8 mouse cellular contexts compared by ENCODE assay signal in genomic region chr5:65724311-65725054, GRCm38 (mm10). TPM values are rescaled to one million over a fixed set of nuclear protein-coding genes. Genes with fewer than 3 reads are reported as not detected.
DNase-seq lines count a peak whose midpoint lies in the region; ATAC-seq and TF ChIP-seq lines count a peak whose summit lies in the region.

No protein-coding gene starts in this region.

- no peak for TF ChIP-seq CTCF in ES-Bruce4 (IDR thresholded peaks at IDR 0.05; ENCODE audit: low read depth, low read length)
- peak; percentile 36 for TF ChIP-seq CTCF in heart, postnatal 0 days (IDR thresholded peaks at IDR 0.05; ENCODE audit: low read depth)
- peak; percentile 78 for TF ChIP-seq CTCF in stomach, postnatal 0 days (IDR thresholded peaks at IDR 0.05; ENCODE audit: low read depth)

- peak; percentile 98 for TF ChIP-seq EP300 in ES-Bruce4 (IDR thresholded peaks at IDR 0.05; ENCODE audit: insufficient read depth, low read depth, low read length)
- no peak for TF ChIP-seq EP300 in heart, postnatal 0 days (IDR thresholded peaks at IDR 0.05; ENCODE audit: low read depth)
- no peak for TF ChIP-seq EP300 in stomach, postnatal 0 days (optimal IDR thresholded peaks at IDR 0.05)

- peak; percentile 66 for DNase-seq in c-Kit-positive CD71-positive TER-119-positive erythroid progenitor cells, embryonic 14.5 days (ENCODE audit: low spot score)
- DNase-seq in heart, postnatal 0 days (ENCODE audit: low spot score), result peak; percentile 70
- DNase-seq in kidney, postnatal 36 days, result peak; percentile 74 to 83
- DNase-seq in neural tube, embryonic 11.5 days (ENCODE audit: low spot score), result peak; percentile 63
- peak; percentile 81 for DNase-seq in stomach, postnatal 0 days (ENCODE audit: low spot score)

- no peaks in the 10 kb centered on the region for H3K36me3 ChIP-seq in ES-Bruce4 (ENCODE audit: control insufficient read depth, insufficient read depth, low read length, poor library complexity, severe bottlenecking)
- H3K36me3 ChIP-seq in forebrain, embryonic 12.5 days (replicated peaks), result no peaks in the 10 kb centered on the region
- no peaks in the 10 kb centered on the region for H3K36me3 ChIP-seq in heart, postnatal 0 days (replicated peaks; ENCODE audit: control insufficient read depth, insufficient read depth, low read length)
- no peaks in the 10 kb centered on the region for H3K36me3 ChIP-seq in liver, embryonic 15.5 days (replicated peaks)
- no peaks in the 10 kb centered on the region for H3K36me3 ChIP-seq in neural tube, embryonic 11.5 days (ENCODE audit: control insufficient read depth, insufficient read depth, low read length)
- H3K36me3 ChIP-seq in stomach, postnatal 0 days (ENCODE audit: control insufficient read depth, insufficient read depth, low read length), result no peaks in the 10 kb centered on the region

- H3K9me3 ChIP-seq in ES-Bruce4 (replicated peaks; ENCODE audit: control insufficient read depth, insufficient read depth, low read length, poor library complexity, severe bottlenecking), result no peaks in the 10 kb centered on the region
- no peaks in the 10 kb centered on the region for H3K9me3 ChIP-seq in forebrain, embryonic 12.5 days
- no peaks in the 10 kb centered on the region for H3K9me3 ChIP-seq in heart, postnatal 0 days (replicated peaks; ENCODE audit: control insufficient read depth, low read length)
- H3K9me3 ChIP-seq in liver, embryonic 15.5 days (replicated peaks), result no peaks in the 10 kb centered on the region
- H3K9me3 ChIP-seq in neural tube, embryonic 11.5 days (ENCODE audit: control insufficient read depth, low read length), result no peaks in the 10 kb centered on the region
- no peaks in the 10 kb centered on the region for H3K9me3 ChIP-seq in stomach, postnatal 0 days (ENCODE audit: control insufficient read depth, low read length)

- peak overlapping the region; percentile 31 for H3K4me3 ChIP-seq in ES-Bruce4 (ENCODE audit: low read depth, low read length)
- peak overlapping the region; percentile 37 for H3K4me3 ChIP-seq in forebrain, embryonic 12.5 days (replicated peaks)
- H3K4me3 ChIP-seq in heart, postnatal 0 days (ENCODE audit: low read depth, low read length), result peak overlapping the region; percentile 46
- peak overlapping the region; percentile 60 for H3K4me3 ChIP-seq in liver, embryonic 15.5 days (replicated peaks)
- H3K4me3 ChIP-seq in neural tube, embryonic 11.5 days (ENCODE audit: low read depth, low read length), result peak overlapping the region; percentile 35
- peak overlapping the region; percentile 36 for H3K4me3 ChIP-seq in stomach, postnatal 0 days (ENCODE audit: low read depth, low read length)

- peak overlapping the region; percentile 99 for H3K27ac ChIP-seq in ES-Bruce4 (ENCODE audit: insufficient read depth, low read length)
- H3K27ac ChIP-seq in forebrain, embryonic 12.5 days, result peak overlapping the region; percentile 80
- peak overlapping the region; percentile 87 for H3K27ac ChIP-seq in heart, postnatal 0 days (ENCODE audit: low read depth)
- H3K27ac ChIP-seq in liver, embryonic 15.5 days (replicated peaks), result peak overlapping the region; percentile 92
- peak overlapping the region; percentile 80 for H3K27ac ChIP-seq in neural tube, embryonic 11.5 days (ENCODE audit: low read depth, low read length)
- H3K27ac ChIP-seq in stomach, postnatal 0 days (replicated peaks), result peak overlapping the region; percentile 95

- ATAC-seq in forebrain, embryonic 12.5 days (ENCODE audit: low FRiP score), result peak; percentile 80
- ATAC-seq in heart, postnatal 0 days (ENCODE audit: insufficient read depth, low read depth), result peak; percentile 88
- peak; percentile 78 for ATAC-seq in liver, embryonic 15.5 days (ENCODE audit: insufficient read depth)
- ATAC-seq in neural tube, embryonic 11.5 days (ENCODE audit: insufficient read depth, low FRiP score, low TSS enrichment), result peak; percentile 75
- peak; percentile 89 for ATAC-seq in stomach, postnatal 0 days (ENCODE audit: low FRiP score, low TSS enrichment)

- H3K4me1 ChIP-seq in ES-Bruce4 (ENCODE audit: control insufficient read depth, insufficient read depth, low read length), result peaks cover 5% of the 10 kb centered on the region
- peaks cover 11% of the 10 kb centered on the region; the same call in 1 of the 2 replicates for H3K4me1 ChIP-seq in forebrain, embryonic 12.5 days
- H3K4me1 ChIP-seq in heart, postnatal 0 days (ENCODE audit: control insufficient read depth, insufficient read depth), result no peaks in the 10 kb centered on the region
- peaks cover 49% of the 10 kb centered on the region for H3K4me1 ChIP-seq in liver, embryonic 15.5 days (replicated peaks)
- no peaks in the 10 kb centered on the region; the same call in 1 of the 2 replicates for H3K4me1 ChIP-seq in neural tube, embryonic 11.5 days (ENCODE audit: control insufficient read depth, insufficient read depth, low read length)
- H3K4me1 ChIP-seq in stomach, postnatal 0 days (replicated peaks; ENCODE audit: control insufficient read depth, insufficient read depth), result no peaks in the 10 kb centered on the region

- peak overlapping the region; percentile 23 for H3K9ac ChIP-seq in ES-Bruce4 (ENCODE audit: low read depth, poor library complexity, severe bottlenecking)
- peak overlapping the region; percentile 45 for H3K9ac ChIP-seq in forebrain, embryonic 12.5 days
- peak overlapping the region; percentile 50 for H3K9ac ChIP-seq in heart, postnatal 0 days (replicated peaks; ENCODE audit: low read depth, low read length)
- H3K9ac ChIP-seq in liver, embryonic 15.5 days, result peak overlapping the region; percentile 58
- H3K9ac ChIP-seq in neural tube, embryonic 11.5 days (ENCODE audit: low read length), result peak overlapping the region; percentile 41
- H3K9ac ChIP-seq in stomach, postnatal 0 days (ENCODE audit: low read length), result peak overlapping the region; percentile 58

- peak overlapping the region; percentile 63 for H3K4me2 ChIP-seq in forebrain, embryonic 12.5 days
- H3K4me2 ChIP-seq in heart, postnatal 0 days (ENCODE audit: low read depth, low read length), result peak overlapping the region; percentile 65
- peak overlapping the region; percentile 90 for H3K4me2 ChIP-seq in liver, embryonic 15.5 days
- H3K4me2 ChIP-seq in neural tube, embryonic 11.5 days (ENCODE audit: low read depth), result peak overlapping the region; percentile 50
- H3K4me2 ChIP-seq in stomach, postnatal 0 days (replicated peaks; ENCODE audit: low read depth), result peak overlapping the region; percentile 67

- H3K27me3 ChIP-seq in ES-Bruce4 (ENCODE audit: control insufficient read depth, insufficient read depth, low read length, poor library complexity, severe bottlenecking), result no peaks in the 10 kb centered on the region
- H3K27me3 ChIP-seq in forebrain, embryonic 12.5 days, result no peaks in the 10 kb centered on the region
- no peaks in the 10 kb centered on the region for H3K27me3 ChIP-seq in heart, postnatal 0 days (ENCODE audit: control insufficient read depth, insufficient read depth, low read length)
- H3K27me3 ChIP-seq in liver, embryonic 15.5 days, result no peaks in the 10 kb centered on the region
- H3K27me3 ChIP-seq in neural tube, embryonic 11.5 days (ENCODE audit: control insufficient read depth, insufficient read depth, low read length), result no peaks in the 10 kb centered on the region
- no peaks in the 10 kb centered on the region for H3K27me3 ChIP-seq in stomach, postnatal 0 days (ENCODE audit: control insufficient read depth, insufficient read depth, low read length)

- no peak for TF ChIP-seq POLR2A in ES-Bruce4 (IDR thresholded peaks at IDR 0.05; ENCODE audit: insufficient read depth, low read length)

- 2% methylated on average over 23 of the region's 23 CpGs for WGBS in forebrain, embryonic 12.5 days
- WGBS in heart, postnatal 0 days, result 2% methylated on average over 23 of the region's 23 CpGs
- under 1% methylated on average over 23 of the region's 23 CpGs for WGBS in liver, embryonic 15.5 days (ENCODE audit: insufficient replicate concordance)
- 2% methylated on average over 23 of the region's 23 CpGs for WGBS in neural tube, embryonic 11.5 days
- WGBS in stomach, postnatal 0 days, result 1% methylated on average over 23 of the region's 23 CpGs

RNA-seq across cellular contexts. Expression of gene Pds5a, which starts 26.4 kb away (rescaled TPM):
- 318 and 327 TPM in 2 replicates for polyA plus RNA-seq in ES-Bruce4 (2011; ENCODE audit: insufficient read depth, insufficient read length, low read depth, missing spikeins)
- polyA plus RNA-seq in forebrain, embryonic 12.5 days (2016; fragmentation: Nextera tagmentation; extraction: Ambion mirVana), result 130 and 136 TPM in 2 replicates
- 57.9 and 91.3 TPM in 2 replicates for total RNA-seq in heart, postnatal 0 days (2014; rRNA removed; ENCODE audit: low replicate concordance)
- 13.2 and 15.4 TPM in 2 replicates for polyA plus RNA-seq in heart, postnatal 0 days (2015; fragmentation: Nextera tagmentation; extraction: Ambion mirVana)
- 20.3 and 21.7 TPM in 2 replicates for polyA plus RNA-seq in liver, embryonic 15.5 days (2015; fragmentation: Nextera tagmentation; extraction: Ambion mirVana)
- polyA plus RNA-seq in neural tube, embryonic 11.5 days (2014; fragmentation: Nextera tagmentation; extraction: Ambion mirVana), result 124 TPM in 2 replicates
- 16.7 and 18.1 TPM in 2 replicates for polyA plus RNA-seq in stomach, postnatal 0 days (2015; fragmentation: Nextera tagmentation; extraction: Ambion mirVana)

RNA-seq across cellular contexts. Expression of gene N4bp2, which starts 38.8 kb away (rescaled TPM):
- 73.4 and 75.3 TPM in 2 replicates for polyA plus RNA-seq in ES-Bruce4 (2011; ENCODE audit: insufficient read depth, insufficient read length, low read depth, missing spikeins)
- polyA plus RNA-seq in forebrain, embryonic 12.5 days (2016; fragmentation: Nextera tagmentation; extraction: Ambion mirVana), result 42.1 and 43.5 TPM in 2 replicates
- 10.5 and 18.6 TPM in 2 replicates for total RNA-seq in heart, postnatal 0 days (2014; rRNA removed; ENCODE audit: low replicate concordance)
- polyA plus RNA-seq in heart, postnatal 0 days (2015; fragmentation: Nextera tagmentation; extraction: Ambion mirVana), result 6.0 and 8.0 TPM in 2 replicates
- 7.8 and 8.5 TPM in 2 replicates for polyA plus RNA-seq in liver, embryonic 15.5 days (2015; fragmentation: Nextera tagmentation; extraction: Ambion mirVana)
- polyA plus RNA-seq in neural tube, embryonic 11.5 days (2014; fragmentation: Nextera tagmentation; extraction: Ambion mirVana), result 34.9 and 38.1 TPM in 2 replicates
- 5.7 and 6.0 TPM in 2 replicates for polyA plus RNA-seq in stomach, postnatal 0 days (2015; fragmentation: Nextera tagmentation; extraction: Ambion mirVana)

Comparison
In these comparisons a context has a peak if more than half of its experiments do, and no peak if none do; other contexts are left out.
1. Peak in every context shown above with its lines: DNase-seq, ATAC-seq, H3K4me3 ChIP-seq and H3K27ac ChIP-seq.